Mouse (Mus musculus) cortical plate, adult 2 months (tissue): ENCODE results near the gene Btbd35f19. TPM values are rescaled to one million over a fixed set of nuclear protein-coding genes. Genes with fewer than 3 reads are reported as not detected.
"Not testable (repeated sequence)": the region's sequence is repeated elsewhere in the genome, so short reads cannot be mapped to it uniquely, and the experiment has no call there.

Experiments used
- H3K27ac ChIP-seq: fragments of 200-500 bp; 2 replicates; pipeline ENCODE4 v1.5.1; 2012; ENCODE audit warnings: low read length, control low read depth, inconsistent platforms; ENCODE audit not compliant: insufficient read depth
- H3K4me1 ChIP-seq: fragments of 200-500 bp; 2 replicates; pipeline ENCODE4 v1.6.1; 2011; ENCODE audit warnings: low read length; ENCODE audit not compliant: control insufficient read depth, insufficient read depth
- H3K4me3 ChIP-seq: fragments of 200-500 bp; 2 replicates; pipeline ENCODE4 v1.5.1; 2011; ENCODE audit warnings: mild to moderate bottlenecking, low read length, control low read depth; ENCODE audit not compliant: insufficient read depth
- polyA plus RNA-seq: library from polyadenylated mRNA; depleted of rRNA; stranded (reverse); fragments of >200 nt; gene quantifications from 2 replicates; pipeline ENCODE4 v1.2.3, GENCODE M21; 2012; rRNA removed

Btbd35f19 gene
- not detected in 2 replicates for polyA plus RNA-seq

DNA sequence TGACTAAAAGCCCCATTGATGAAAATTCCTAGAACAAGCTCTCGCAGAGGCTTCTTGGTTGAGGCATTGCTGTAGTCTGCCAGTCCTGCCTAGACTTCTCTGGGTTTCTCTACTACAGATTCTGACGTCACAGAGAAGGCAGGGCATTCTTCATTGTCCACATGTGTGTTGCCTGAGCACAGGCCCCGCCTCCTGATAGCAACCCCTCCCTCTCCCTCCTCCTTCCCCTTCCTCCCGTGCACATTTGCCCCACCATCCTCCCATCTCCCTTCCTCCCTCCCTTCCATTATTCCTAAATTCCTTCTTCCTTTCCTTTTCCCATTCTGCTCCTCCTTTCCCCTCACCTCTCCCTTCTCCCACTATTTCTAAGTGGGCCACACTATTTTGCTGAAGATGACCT lies at the start of gene Btbd35f19:
Gene Btbd35f19 (minus strand): TSS at position 101 of the 400 bp plus-strand sequence.
- H3K4me1 ChIP-seq, H3K27ac ChIP-seq, H3K4me3 ChIP-seq: not testable (repeated sequence)

DNA sequence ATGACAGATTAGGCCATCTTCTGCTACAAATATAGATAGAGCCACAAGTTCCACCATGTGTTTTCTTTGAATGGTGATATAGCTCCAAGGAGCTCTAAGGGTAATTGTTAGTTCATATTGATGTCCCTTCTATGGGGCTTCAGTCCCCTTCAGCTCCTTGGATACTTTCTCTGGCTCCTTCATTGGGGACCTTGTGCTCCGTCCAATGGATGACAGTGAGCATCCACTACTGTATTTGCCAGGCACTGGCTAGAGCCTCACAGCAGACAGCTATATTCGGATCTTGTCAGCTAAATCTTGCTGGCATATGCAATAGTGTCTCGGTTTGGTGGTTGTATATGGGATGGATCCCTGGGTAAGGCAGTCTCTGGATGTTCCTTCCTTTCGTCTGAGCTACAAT lies 41.8 kb downstream of the Btbd35f19 start:
- not testable (repeated sequence) for H3K4me3 ChIP-seq, H3K4me1 ChIP-seq, H3K27ac ChIP-seq

DNA sequence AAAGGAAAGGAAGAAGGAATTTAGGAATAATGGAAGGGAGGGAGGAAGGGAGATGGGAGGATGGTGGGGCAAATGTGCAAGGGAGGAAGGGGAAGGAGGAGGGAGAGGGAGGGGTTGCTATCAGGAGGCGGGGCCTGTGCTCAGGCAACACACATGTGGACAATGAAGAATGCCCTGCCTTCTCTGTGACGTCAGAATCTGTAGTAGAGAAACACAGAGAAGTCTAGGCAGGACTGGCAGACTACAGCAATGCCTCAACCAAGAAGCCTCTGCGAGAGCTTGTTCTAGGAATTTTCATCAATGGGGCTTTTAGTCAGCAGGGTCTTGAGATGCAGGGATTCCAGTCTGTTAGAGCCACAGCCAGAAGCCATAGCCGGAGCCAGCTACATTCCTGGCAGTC lies 47.6 kb downstream of the Btbd35f19 start, which contains the start of gene Btbd35f26:
Gene Btbd35f26 (plus strand): TSS at position 301 of the 400 bp plus-strand sequence.
- H3K27ac ChIP-seq, H3K4me3 ChIP-seq, H3K4me1 ChIP-seq: not testable (repeated sequence)

Other genes starting within 250 kb of the Btbd35f19 start
- not detected in 2 replicates for gene Spin2f, start 130.0 kb downstream of the Btbd35f19 start, polyA plus RNA-seq
- gene Btbd35f26, start 47.5 kb downstream of the Btbd35f19 start, polyA plus RNA-seq = not detected in 2 replicates
- not detected in 2 replicates for gene Gm21883, start 190.4 kb upstream of the Btbd35f19 start, polyA plus RNA-seq
- gene Spin2e, start 235.0 kb upstream of the Btbd35f19 start, polyA plus RNA-seq = not detected in 2 replicates